8 mouse cellular contexts compared by ENCODE assay signal in genomic region chr5:86065876-86066550, GRCm38 (mm10). TPM values are rescaled to one million over a fixed set of nuclear protein-coding genes. Genes with fewer than 3 reads are reported as not detected.
A peak's percentile ranks its signal among the peaks of the same experiment; 100 is the strongest.
DNase-seq lines count a peak whose midpoint lies in the region; ATAC-seq and TF ChIP-seq lines count a peak whose summit lies in the region.

No protein-coding gene starts in this region.

- peak overlapping the region; percentile 69 for H3K4me2 ChIP-seq in lung, postnatal 0 days (replicated peaks; ENCODE audit: low read depth, low read length)
- H3K4me2 ChIP-seq in embryonic facial prominence, embryonic 13.5 days = peak overlapping the region; percentile 64
- peak overlapping the region; percentile 68 for H3K4me2 ChIP-seq in hindbrain, postnatal 0 days (ENCODE audit: low read depth, low read length)
- H3K4me2 ChIP-seq in midbrain, embryonic 14.5 days (ENCODE audit: low read length) = peak overlapping the region; percentile 65

- DNase-seq in lung, postnatal 0 days (ENCODE audit: low spot score) = no peak
- no peak for DNase-seq in lung, postnatal 36 days
- DNase-seq in hindbrain, postnatal 0 days (ENCODE audit: low spot score) = no peak
- no peak for DNase-seq in midbrain, embryonic 14.5 days
- no peak for DNase-seq in frontal cortex, postnatal 14 days (ENCODE audit: low spot score in 2 of 2)
- DNase-seq in gastrocnemius, adult 18-20 months (ENCODE audit: low spot score) = no peak
- DNase-seq in kidney, adult 11 months = no peak

- H3K4me3 ChIP-seq in lung, postnatal 0 days (ENCODE audit: low read depth, low read length) = peak overlapping the region; percentile 71
- H3K4me3 ChIP-seq in embryonic facial prominence, embryonic 13.5 days = peak overlapping the region; percentile 76
- H3K4me3 ChIP-seq in hindbrain, postnatal 0 days (ENCODE audit: low read length) = peak overlapping the region; percentile 91
- peak overlapping the region; percentile 79 for H3K4me3 ChIP-seq in midbrain, embryonic 14.5 days (replicated peaks; ENCODE audit: low read depth, low read length)

- TF ChIP-seq EP300 in lung, postnatal 0 days (IDR thresholded peaks at IDR 0.05) = no peak

- WGBS in lung, postnatal 0 days = under 1% methylated on average over 17 of the region's 17 CpGs
- under 1% methylated on average over 17 of the region's 17 CpGs for WGBS in embryonic facial prominence, embryonic 13.5 days
- WGBS in hindbrain, postnatal 0 days = under 1% methylated on average over 17 of the region's 17 CpGs
- WGBS in midbrain, embryonic 14.5 days = under 1% methylated on average over 17 of the region's 17 CpGs

- peak; percentile 24 for ATAC-seq in lung, postnatal 0 days
- ATAC-seq in embryonic facial prominence, embryonic 13.5 days (ENCODE audit: insufficient number of reproducible peaks, insufficient read depth, low FRiP score, low TSS enrichment, low read depth) = peak; percentile 59
- peak; percentile 14 for ATAC-seq in hindbrain, postnatal 0 days
- ATAC-seq in midbrain, embryonic 14.5 days (ENCODE audit: low FRiP score, low TSS enrichment) = peak; percentile 71

- H3K27ac ChIP-seq in lung, postnatal 0 days (ENCODE audit: low read length) = peak overlapping the region; percentile 28; the same call in 1 of the 2 replicates
- peak overlapping the region; percentile 83 for H3K27ac ChIP-seq in embryonic facial prominence, embryonic 13.5 days
- H3K27ac ChIP-seq in hindbrain, postnatal 0 days = peak overlapping the region; percentile 88; the same call in 1 of the 2 replicates
- H3K27ac ChIP-seq in midbrain, embryonic 14.5 days (replicated peaks; ENCODE audit: low read depth, low read length) = peak overlapping the region; percentile 32; the same call in 1 of the 2 replicates

- 0 out of 2 replicates have a peak, but pooled peaks cover 4% of the 10 kb centered on the region for H3K4me1 ChIP-seq in lung, postnatal 0 days (ENCODE audit: insufficient read depth, low read depth, low read length)
- H3K4me1 ChIP-seq in embryonic facial prominence, embryonic 13.5 days = peaks cover 19% of the 10 kb centered on the region
- H3K4me1 ChIP-seq in hindbrain, postnatal 0 days (ENCODE audit: insufficient read depth, low read length) = peaks cover 11% of the 10 kb centered on the region; the same call in 1 of the 2 replicates
- peaks cover 10% of the 10 kb centered on the region; the same call in 1 of the 2 replicates for H3K4me1 ChIP-seq in midbrain, embryonic 14.5 days (ENCODE audit: control insufficient read depth, insufficient read depth, low read length)

- H3K27me3 ChIP-seq in lung, postnatal 0 days (replicated peaks; ENCODE audit: insufficient read depth, low read length) = no peaks in the 10 kb centered on the region
- H3K27me3 ChIP-seq in embryonic facial prominence, embryonic 13.5 days = no peaks in the 10 kb centered on the region
- no peaks in the 10 kb centered on the region for H3K27me3 ChIP-seq in hindbrain, postnatal 0 days (ENCODE audit: insufficient read depth, low read length)
- H3K27me3 ChIP-seq in midbrain, embryonic 14.5 days (ENCODE audit: control insufficient read depth, insufficient read depth, low read length) = no peaks in the 10 kb centered on the region

- H3K9me3 ChIP-seq in lung, postnatal 0 days (ENCODE audit: low read length) = no peaks in the 10 kb centered on the region
- peaks cover 3% of the 10 kb centered on the region; the same call in 1 of the 2 replicates for H3K9me3 ChIP-seq in embryonic facial prominence, embryonic 13.5 days
- no peaks in the 10 kb centered on the region for H3K9me3 ChIP-seq in hindbrain, postnatal 0 days (ENCODE audit: low read length)
- no peaks in the 10 kb centered on the region for H3K9me3 ChIP-seq in midbrain, embryonic 14.5 days (ENCODE audit: control insufficient read depth, low read length)

- H3K36me3 ChIP-seq in lung, postnatal 0 days (ENCODE audit: insufficient read depth, low read length) = no peaks in the 10 kb centered on the region
- H3K36me3 ChIP-seq in embryonic facial prominence, embryonic 13.5 days = no peaks in the 10 kb centered on the region
- no peaks in the 10 kb centered on the region for H3K36me3 ChIP-seq in hindbrain, postnatal 0 days (ENCODE audit: insufficient read depth, low read length)
- H3K36me3 ChIP-seq in midbrain, embryonic 14.5 days (ENCODE audit: control insufficient read depth, insufficient read depth, low read length) = no peaks in the 10 kb centered on the region

- H3K9ac ChIP-seq in lung, postnatal 0 days (replicated peaks; ENCODE audit: low read depth) = 0 out of 2 replicates have a peak overlapping the region, but pooled peaks have one; percentile 16
- peak overlapping the region; percentile 55 for H3K9ac ChIP-seq in embryonic facial prominence, embryonic 13.5 days
- 0 out of 2 replicates have a peak overlapping the region, but pooled peaks have one; percentile 25 for H3K9ac ChIP-seq in hindbrain, postnatal 0 days (replicated peaks; ENCODE audit: low read length)
- H3K9ac ChIP-seq in midbrain, embryonic 14.5 days (replicated peaks; ENCODE audit: low read length) = peak overlapping the region; percentile 27; the same call in 1 of the 2 replicates

- no peak for TF ChIP-seq CTCF in lung, postnatal 0 days (IDR thresholded peaks at IDR 0.05)
- no peak for TF ChIP-seq CTCF in hindbrain, postnatal 0 days (IDR thresholded peaks at IDR 0.05; ENCODE audit: low read depth)

RNA-seq across cellular contexts. Expression of gene Cenpc1, which starts 0.6 kb away (rescaled TPM):
- 10.1 and 10.9 TPM in 2 replicates for polyA plus RNA-seq in lung, postnatal 0 days (2015; fragmentation: Nextera tagmentation; extraction: Ambion mirVana)
- polyA plus RNA-seq in embryonic facial prominence, embryonic 13.5 days (2015; fragmentation: Nextera tagmentation; extraction: Ambion mirVana) = 39.0 and 42.4 TPM in 2 replicates
- total RNA-seq in hindbrain, postnatal 0 days (2014; rRNA removed) = 17.8 and 18.2 TPM in 2 replicates
- 24.3 and 26.6 TPM in 2 replicates for polyA plus RNA-seq in hindbrain, postnatal 0 days (2015; fragmentation: Nextera tagmentation; extraction: Ambion mirVana)
- 31.5 and 39.9 TPM in 2 replicates for polyA plus RNA-seq in midbrain, embryonic 14.5 days (2014; fragmentation: Nextera tagmentation; extraction: Ambion mirVana)
- 1 to 10 TPM; 2.9 to 3.6 TPM for total RNA-seq in gastrocnemius, adult 18-20 months (2021)

RNA-seq across cellular contexts. Expression of gene Stap1, which starts 5.5 kb away (rescaled TPM):
- polyA plus RNA-seq in lung, postnatal 0 days (2015; fragmentation: Nextera tagmentation; extraction: Ambion mirVana) = 0.36 and 0.50 TPM in 2 replicates
- polyA plus RNA-seq in embryonic facial prominence, embryonic 13.5 days (2015; fragmentation: Nextera tagmentation; extraction: Ambion mirVana) = 0.29 and 0.35 TPM in 2 replicates
- total RNA-seq in hindbrain, postnatal 0 days (2014; rRNA removed) = not detected in 2 replicates
- 0.86 and 1.1 TPM in 2 replicates for polyA plus RNA-seq in hindbrain, postnatal 0 days (2015; fragmentation: Nextera tagmentation; extraction: Ambion mirVana)
- polyA plus RNA-seq in midbrain, embryonic 14.5 days (2014; fragmentation: Nextera tagmentation; extraction: Ambion mirVana) = 0.32 and 0.51 TPM in 2 replicates
- not detected for total RNA-seq in gastrocnemius, adult 18-20 months (2021)

Comparison
In these comparisons a context has a peak if more than half of its experiments do, and no peak if none do; other contexts are left out.
1. ATAC-seq: peak in every context shown above with its lines; median percentile 71 in midbrain, embryonic 14.5 days; 59 in embryonic facial prominence, embryonic 13.5 days; 24 in lung, postnatal 0 days; 14 in hindbrain, postnatal 0 days.
2. H3K27ac ChIP-seq: peak in every context shown above with its lines; median percentile 88 in hindbrain, postnatal 0 days; 83 in embryonic facial prominence, embryonic 13.5 days; 32 in midbrain, embryonic 14.5 days; 28 in lung, postnatal 0 days.